Mouse (Mus musculus) ovary, adult 18-20 months (tissue): Measurements from ENCODE around the gene Dph3.

Experiments
- DNase-seq: peaks from one replicate; pipeline ENCODE4 v3.0.0; 2022; ENCODE audit warnings: low spot score, mixed read lengths

The Dph3 gene

DNA sequence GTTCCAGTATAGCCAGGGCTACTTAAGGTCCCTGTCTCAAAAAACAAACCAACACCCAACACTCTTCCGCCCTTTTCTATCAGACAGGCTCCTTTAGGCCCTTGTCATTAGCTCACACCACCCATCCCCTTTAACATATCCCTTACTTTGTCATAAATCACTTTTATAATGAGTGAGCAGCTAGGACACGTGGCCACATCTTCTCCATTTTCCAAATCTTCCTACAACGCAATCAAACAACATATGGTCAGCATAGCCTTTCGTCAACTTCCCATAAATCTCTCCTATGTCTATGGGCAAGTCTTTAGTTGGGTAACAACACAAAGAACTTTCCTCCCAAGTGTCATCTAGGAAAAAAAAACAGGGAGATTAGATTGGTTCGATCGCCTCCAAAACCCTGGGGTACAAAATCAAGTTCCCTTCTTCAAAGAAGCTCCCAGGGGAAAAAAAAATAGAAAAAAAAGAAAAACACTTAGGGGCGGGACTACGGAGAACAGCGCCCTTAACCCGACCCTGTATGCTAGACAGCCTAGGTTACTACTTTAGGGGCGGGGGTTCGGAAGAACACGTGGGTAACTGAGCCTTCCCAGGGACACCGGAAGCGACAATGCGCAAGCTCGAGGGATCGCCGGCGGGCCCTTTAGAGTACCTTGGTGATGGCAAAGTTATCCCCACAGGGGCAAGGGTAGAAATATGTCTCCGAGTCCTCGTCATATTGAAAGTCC, 606 bp downstream of the Dph3 start, which contains the start of gene Oxnad1:
TSS of gene Oxnad1 (plus strand) at position 614 of the 725 bp plus-strand sequence.
- peak; percentile 87 for DNase-seq

DNA sequence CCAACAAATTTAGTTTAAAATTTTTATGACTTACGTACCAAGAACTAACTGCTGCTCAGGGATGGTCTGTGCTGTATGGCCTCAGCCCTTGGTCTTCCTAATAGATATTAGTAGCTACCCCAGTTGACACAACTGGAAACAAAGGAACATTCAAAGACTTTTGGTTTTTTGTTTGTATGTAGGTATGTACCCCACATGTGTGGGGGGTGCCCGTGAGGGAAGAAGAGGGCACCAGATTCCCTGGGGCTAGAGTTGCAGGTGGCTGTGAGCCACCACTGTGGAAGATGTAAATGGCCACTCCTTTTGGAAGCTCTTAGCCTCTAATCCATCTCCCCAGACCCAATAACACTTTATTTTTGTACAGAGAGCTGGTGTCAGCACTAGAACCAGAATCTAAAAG, 2.1 kb downstream of the Dph3 start:
- no peak for DNase-seq

DNA sequence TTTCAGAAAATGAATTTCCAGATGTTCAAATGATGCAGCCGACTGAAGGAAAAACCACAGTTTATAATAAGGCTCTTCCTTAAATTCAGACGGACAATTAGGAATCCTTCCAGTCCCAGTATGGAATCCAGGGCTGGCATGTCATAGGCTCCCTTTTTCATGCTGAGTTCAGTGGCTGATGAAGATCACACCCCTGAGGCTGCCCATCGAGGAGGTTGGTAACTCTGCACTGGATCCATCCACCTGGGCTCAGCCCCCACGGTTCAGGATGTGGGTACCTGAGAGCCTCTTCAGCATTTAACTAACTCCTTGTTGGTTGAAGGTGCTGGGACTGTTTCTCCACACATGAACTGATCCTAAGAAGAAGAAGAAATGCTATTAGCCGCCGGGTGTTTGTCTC, 2.6 kb downstream of the Dph3 start:
- DNase-seq, result no peak

- DNase-seq, result no peak
These were observed 4.5 kb downstream of the Dph3 start for GRCm38 (mm10) chr14:32081026-32081425.

DNA sequence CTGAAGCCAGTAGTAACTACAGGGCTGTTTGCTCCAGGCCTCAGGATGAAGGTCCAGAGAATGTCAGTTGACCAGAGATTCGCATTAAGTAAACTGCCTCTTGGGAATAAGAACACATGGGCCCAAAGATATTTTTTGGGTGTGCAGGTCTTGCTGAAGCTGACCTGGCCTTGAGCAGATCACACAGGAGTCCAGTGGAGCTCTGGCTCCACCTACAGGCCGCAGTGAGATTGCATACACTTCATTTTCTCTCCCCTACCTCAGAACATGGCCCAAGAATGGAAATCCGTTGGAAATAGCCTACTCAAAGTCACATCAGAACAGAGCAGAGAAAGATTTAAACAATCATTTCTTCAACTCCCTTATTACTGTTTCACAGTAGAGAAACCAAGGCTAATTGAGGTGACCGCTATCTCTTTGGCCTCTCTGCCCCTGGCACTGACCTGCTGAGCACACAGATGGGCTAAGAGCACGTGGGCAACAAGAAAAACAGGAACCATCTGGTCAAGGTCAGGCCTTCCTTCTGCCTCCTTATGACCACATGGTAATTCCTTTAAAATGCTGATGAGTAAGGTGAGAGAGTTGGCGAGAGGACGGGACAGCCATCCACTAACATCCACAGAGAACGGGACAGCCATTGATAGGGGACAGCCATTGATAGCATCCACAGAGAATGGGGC, 8.5 kb downstream of the Dph3 start:
- peak; percentile 39 for DNase-seq

DNA sequence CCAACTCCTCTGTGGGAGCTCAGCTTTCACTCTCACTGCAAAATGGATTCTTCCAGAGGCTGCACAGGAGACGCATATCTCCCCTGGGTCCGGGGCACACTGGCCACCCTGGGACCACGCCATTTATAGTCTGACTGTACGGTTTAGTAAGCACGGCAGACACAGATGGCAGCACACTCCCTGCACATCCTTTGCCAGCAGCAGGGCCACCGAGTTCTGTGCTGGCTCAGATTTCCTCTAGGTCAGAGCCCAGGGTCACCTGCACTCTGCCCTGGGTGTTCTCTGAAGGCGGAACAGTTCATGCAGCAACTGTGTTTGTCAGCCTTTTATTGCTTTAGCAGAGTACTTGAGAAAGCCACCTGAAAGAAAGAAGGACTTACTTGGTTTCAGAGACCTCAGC, 11.6 kb downstream of the Dph3 start:
- no peak for DNase-seq

GRCm38 (mm10) chr14:32073211-32073685, 12.3 kb downstream of the Dph3 start:
- no peak for DNase-seq

- DNase-seq, result no peak
These were observed 12.7 kb downstream of the Dph3 start for GRCm38 (mm10) chr14:32072807-32073206.

DNA sequence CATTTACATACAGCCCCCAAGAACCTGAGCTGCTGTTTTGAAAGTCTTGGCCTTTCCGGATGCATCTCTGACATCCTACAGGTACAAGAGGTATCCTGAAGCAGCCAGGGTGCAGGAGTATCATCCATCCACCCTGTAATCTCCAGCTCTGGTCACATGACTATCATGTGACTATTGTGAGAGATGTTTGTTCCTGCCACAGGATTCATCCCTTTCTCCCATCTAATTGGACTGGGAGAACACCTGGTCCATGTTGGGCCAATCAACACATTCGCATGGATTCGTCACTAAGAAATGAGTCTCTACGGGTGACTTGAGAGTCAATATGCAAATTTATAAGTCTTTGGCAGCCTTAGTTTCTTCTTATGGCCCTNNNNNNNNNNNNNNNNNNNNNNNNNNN, 24.1 kb downstream of the Dph3 start:
- no peak for DNase-seq

GRCm38 (mm10) chr14:32057664-32058063, 27.9 kb downstream of the Dph3 start:
- DNase-seq, result no peak

GRCm38 (mm10) chr14:32056675-32057074, 28.9 kb downstream of the Dph3 start:
- no peak for DNase-seq

GRCm38 (mm10) chr14:32055781-32056180, 29.7 kb downstream of the Dph3 start:
- DNase-seq, result no peak

DNA sequence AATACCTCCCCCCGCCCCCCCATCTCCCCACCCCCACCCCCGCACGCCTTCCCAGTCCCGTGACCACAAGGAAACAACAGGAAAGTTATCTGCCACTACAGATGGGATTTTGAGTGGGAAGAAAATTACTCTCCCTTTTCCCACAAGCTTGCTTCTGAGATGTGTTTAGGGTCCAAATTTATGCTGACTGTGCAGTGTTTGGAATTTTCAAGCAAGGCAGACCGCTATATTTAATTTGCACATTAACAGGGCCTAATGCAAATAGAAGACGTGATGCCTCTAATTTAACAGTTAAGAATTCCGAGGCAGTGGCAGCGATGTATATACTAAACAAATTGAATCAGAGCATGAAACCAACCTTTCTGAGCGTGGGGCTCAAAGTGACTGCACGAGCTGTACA, 30.7 kb downstream of the Dph3 start:
- no peak for DNase-seq

GRCm38 (mm10) chr14:32053895-32054294, 31.6 kb downstream of the Dph3 start:
- DNase-seq, result no peak

- no peak for DNase-seq
These were observed 35.4 kb downstream of the Dph3 start for GRCm38 (mm10) chr14:32050171-32050570.

GRCm38 (mm10) chr14:32046357-32046756, 39.2 kb downstream of the Dph3 start:
- DNase-seq, result peak; percentile 18

- no peak for DNase-seq
These were observed 43.4 kb downstream of the Dph3 start for GRCm38 (mm10) chr14:32042108-32042507.

DNA sequence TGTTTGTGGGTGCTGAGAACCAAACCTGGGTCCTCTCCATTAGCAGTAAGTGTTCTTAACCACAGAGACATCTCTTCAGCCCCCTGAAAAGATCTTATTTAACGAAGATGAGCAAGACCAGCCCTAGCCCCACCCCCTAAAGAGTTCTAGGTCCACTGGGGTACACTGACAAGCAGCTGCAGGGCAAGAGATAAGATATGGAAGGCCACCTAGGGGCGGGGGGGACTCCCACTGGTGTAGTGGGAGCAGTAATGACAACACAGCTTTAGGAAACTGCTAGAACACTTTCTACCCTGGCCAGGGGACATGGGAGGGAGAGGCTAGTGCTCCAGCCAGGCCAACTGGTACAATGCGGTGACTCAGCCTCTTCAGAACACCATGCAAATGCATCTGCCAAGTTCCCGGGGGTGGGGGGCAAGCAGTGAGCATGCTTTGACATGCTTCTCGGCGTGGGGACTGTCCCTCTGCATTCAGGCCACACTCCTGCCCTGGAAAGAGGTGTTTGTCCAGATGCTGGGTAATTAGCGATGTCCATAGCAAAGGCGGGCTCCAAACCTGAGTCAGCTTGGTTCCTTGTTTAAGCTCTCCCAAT, 47.8 kb downstream of the Dph3 start:
- DNase-seq, result no peak

GRCm38 (mm10) chr14:32036482-32036881, 49.0 kb downstream of the Dph3 start:
- DNase-seq, result peak; percentile 69

DNA sequence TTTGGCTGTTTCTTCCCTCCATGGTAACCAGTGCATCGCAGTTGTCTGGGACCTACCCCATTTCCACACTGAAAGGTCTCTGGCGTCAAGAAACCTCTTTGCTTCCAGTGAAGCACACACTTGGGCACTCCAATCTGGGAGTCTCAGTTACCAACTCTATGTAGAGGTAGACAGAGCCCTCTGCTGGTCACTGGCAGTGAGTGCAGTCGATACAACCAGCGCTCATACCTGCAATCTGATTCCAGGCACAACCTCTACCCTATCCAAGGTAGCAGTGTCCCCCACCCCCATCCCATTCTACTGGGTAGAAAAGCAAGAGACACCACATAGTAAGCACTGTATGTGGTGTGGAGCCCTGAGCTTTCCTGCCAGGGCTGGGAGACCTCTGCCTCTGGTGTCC, 53.0 kb downstream of the Dph3 start:
- DNase-seq, result peak; percentile 47
